Mouse (Mus musculus): ENCODE measurements around the gene Tsfm.

DNA sequence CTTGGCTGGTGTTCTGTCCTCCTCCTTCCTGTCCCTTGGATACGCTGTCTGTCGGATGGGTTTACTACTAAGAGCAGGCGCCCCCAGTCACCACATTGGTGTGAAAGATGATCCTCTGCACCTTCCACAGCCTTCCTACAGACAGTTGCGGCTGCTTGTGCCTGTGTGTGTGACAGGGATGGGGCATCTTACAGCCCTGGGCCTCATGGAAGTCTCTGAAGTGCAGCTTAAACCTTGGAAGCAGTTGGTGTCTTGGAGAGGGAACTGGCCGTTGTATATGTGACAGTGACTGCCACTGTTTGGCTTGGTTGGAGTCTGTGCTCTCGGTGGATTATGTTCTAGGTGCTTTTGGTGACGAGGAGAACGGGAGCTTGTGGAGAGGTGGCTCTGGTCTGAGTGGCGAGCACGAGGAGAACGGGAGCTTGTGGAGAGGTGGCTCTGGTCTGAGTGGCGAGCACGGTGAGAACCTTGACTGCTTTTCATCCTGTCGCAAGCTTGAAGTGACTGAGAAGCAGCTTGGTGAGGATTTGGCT lies 47.4 kb downstream of the Tsfm start:
- TF ChIP-seq CTCF (IDR thresholded peaks at IDR 0.05; ENCODE audit: control insufficient read depth, insufficient read depth, insufficient replicate concordance, low read depth, low read length) (no peak), POLR2A (IDR thresholded peaks at IDR 0.05; ENCODE audit: control insufficient read depth, low read depth, low read length) (no peak)
